Mouse (Mus musculus) hindbrain, embryonic 11.5 days (tissue): ENCODE results near the gene Cpne5. TPM values are rescaled to one million over a fixed set of nuclear protein-coding genes. Genes with fewer than 3 reads are reported as not detected.

Source experiments
- ATAC-seq: fragments of 200-750 bp; cut with Nextera tagmentation; 2 replicates; pipeline ENCODE4 v1.8.0; 2017; ENCODE audit warnings: mild to moderate bottlenecking, moderate TSS enrichment, moderate library complexity; ENCODE audit not compliant: low FRiP score
- DNase-seq: peaks from one replicate; pipeline ENCODE4 v3.0.0-alpha.2; 2015; ENCODE audit warnings: low spot score
- H3K27ac ChIP-seq: fragments of 300-500 bp; sonication (generic); 2 replicates; pipeline ENCODE4 v1.5.1; 2014; ENCODE audit warnings: mild to moderate bottlenecking, low read depth, low read length
- H3K27me3 ChIP-seq: fragments of 300-500 bp; sonication (generic); 2 replicates; pipeline ENCODE4 v1.6.1; 2014; ENCODE audit warnings: mild to moderate bottlenecking, low read length, moderate library complexity, mixed read lengths; ENCODE audit not compliant: control insufficient read depth, insufficient read depth
- H3K36me3 ChIP-seq: fragments of 300-500 bp; sonication (generic); 2 replicates; pipeline ENCODE4 v1.6.1; 2014; ENCODE audit warnings: mild to moderate bottlenecking, low read length, moderate library complexity, mixed read lengths; ENCODE audit not compliant: control insufficient read depth, insufficient read depth
- H3K4me1 ChIP-seq: fragments of 300-500 bp; sonication (generic); replicated peaks from 2 replicates; pipeline ENCODE4 v1.6.1; 2014; ENCODE audit warnings: low read length, mixed read lengths; ENCODE audit not compliant: control insufficient read depth, insufficient read depth
- H3K4me2 ChIP-seq: fragments of 300-500 bp; sonication (generic); replicated peaks from 2 replicates; pipeline ENCODE4 v1.6.1; 2014; ENCODE audit warnings: mild to moderate bottlenecking, low read depth, low read length
- H3K4me3 ChIP-seq: fragments of 300-500 bp; sonication (generic); 2 replicates; pipeline ENCODE4 v1.5.1; 2014; ENCODE audit warnings: low read depth, low read length
- H3K9ac ChIP-seq: fragments of 300-500 bp; sonication (generic); 2 replicates; pipeline ENCODE4 v1.6.1; 2014; ENCODE audit warnings: low read depth, low read length
- H3K9me3 ChIP-seq: fragments of 300-500 bp; sonication (generic); 2 replicates; pipeline ENCODE4 v1.6.1; 2016; ENCODE audit warnings: low read length; ENCODE audit not compliant: control insufficient read depth
- WGBS: fragments of 180-500 bp; shearing (Covaris S2); extraction: QIAGEN DNeasy Blood & Tissue Kit; methylation state at CpG from one replicate; pipeline ENCODE4 v1.1.7; 2014; 5-methylcytosine and 5-hydroxymethylcytosine counted together
- polyA plus RNA-seq: library from polyadenylated mRNA; unstranded; fragments of >200 nt; fragmentation: Nextera tagmentation; extraction: Ambion mirVana; gene quantifications from 2 replicates; pipeline ENCODE4 v1.2.1, GENCODE M21; 2014

Gene Cpne5
- polyA plus RNA-seq, 1 experiment from 2014 or later = 3.7 TPM

DNA sequence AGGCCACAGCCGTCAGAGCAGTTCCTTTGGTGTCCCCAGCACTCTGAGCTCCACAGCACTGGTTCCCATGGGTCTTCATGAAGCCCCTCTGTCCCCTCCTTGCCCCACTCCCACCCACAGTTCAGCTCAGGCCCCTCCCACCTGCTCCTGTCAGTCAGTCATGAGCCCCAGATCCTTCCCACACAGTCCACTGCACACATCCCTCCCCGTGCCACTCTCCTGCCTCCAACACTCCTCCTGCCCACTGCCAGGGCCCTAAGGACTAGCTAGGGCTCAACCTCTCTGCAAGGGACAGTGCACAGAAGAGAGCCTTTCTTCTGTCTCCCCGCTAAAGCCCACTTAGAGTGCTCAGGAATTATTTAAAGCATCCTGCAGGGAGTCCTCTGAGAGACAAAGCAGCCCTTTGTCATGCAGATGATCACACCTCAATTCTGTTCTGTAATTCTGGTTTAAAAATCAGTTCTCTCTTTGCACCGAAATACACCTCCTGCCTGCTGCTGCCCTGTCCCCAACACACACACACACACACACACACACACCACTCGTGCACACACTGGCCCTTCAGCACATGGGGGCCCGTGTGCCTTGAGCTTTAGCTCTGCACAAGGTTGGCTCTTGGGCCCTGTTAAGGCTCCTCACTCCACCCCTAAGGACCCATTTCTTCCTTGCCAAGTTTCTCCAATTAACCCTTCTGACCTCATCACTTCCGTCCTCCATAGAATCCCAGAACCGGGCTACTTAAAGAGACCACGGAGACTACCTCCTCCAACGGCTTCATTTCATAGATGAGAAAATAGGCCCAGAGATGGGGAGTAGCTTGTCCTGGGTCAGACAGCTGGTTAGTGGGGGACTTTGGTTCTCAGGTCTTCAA, 50.7 kb downstream of the Cpne5 start:
- ATAC-seq = no peak
- no peaks in the 10 kb centered on the region for H3K9me3 ChIP-seq
- no peak for DNase-seq
- H3K4me3 ChIP-seq = no peak overlapping the region
- no peaks in the 10 kb centered on the region for H3K36me3 ChIP-seq
- no peak overlapping the region for H3K27ac ChIP-seq
- 0 out of 2 replicates have a peak overlapping the region, but pooled peaks have one; percentile 11 for H3K9ac ChIP-seq
- 21% methylated on average over 10 of the region's 10 CpGs for WGBS
- H3K27me3 ChIP-seq = no peaks in the 10 kb centered on the region
- H3K4me1 ChIP-seq = peaks cover 7% of the 10 kb centered on the region; the same call in 1 of the 2 replicates
- no peak overlapping the region for H3K4me2 ChIP-seq

- 0 out of 2 replicates have a peak overlapping the region, but pooled peaks have one; percentile 24 for H3K27ac ChIP-seq
Observed at GRCm38 (mm10) chr17:29185376-29186046, 52.5 kb downstream of the Cpne5 start.

GRCm38 (mm10) chr17:29183162-29183561, 54.8 kb downstream of the Cpne5 start:
- Histone ChIP-seq H3K27me3 (no peaks in the 10 kb centered on the region), H3K4me1 (peaks cover 7% of the 10 kb centered on the region; the same call in 1 of the 2 replicates)
- WGBS = 70% methylated on average over 11 of the region's 11 CpGs

More at GRCm38 (mm10) chr17:29185376-29186046, 52.5 kb downstream of the Cpne5 start:
- WGBS = 27% methylated on average over 6 of the region's 7 CpGs
- DNase-seq (no peak), ATAC-seq (no peak)
- H3K36me3 ChIP-seq = no peaks in the 10 kb centered on the region
- H3K9ac ChIP-seq = no peak overlapping the region
- H3K27me3 ChIP-seq = no peaks in the 10 kb centered on the region
- no peak overlapping the region for H3K4me2 ChIP-seq
- H3K4me3 ChIP-seq = no peak overlapping the region
- peaks cover 7% of the 10 kb centered on the region; the same call in 1 of the 2 replicates for H3K4me1 ChIP-seq
- no peaks in the 10 kb centered on the region for H3K9me3 ChIP-seq

DNA sequence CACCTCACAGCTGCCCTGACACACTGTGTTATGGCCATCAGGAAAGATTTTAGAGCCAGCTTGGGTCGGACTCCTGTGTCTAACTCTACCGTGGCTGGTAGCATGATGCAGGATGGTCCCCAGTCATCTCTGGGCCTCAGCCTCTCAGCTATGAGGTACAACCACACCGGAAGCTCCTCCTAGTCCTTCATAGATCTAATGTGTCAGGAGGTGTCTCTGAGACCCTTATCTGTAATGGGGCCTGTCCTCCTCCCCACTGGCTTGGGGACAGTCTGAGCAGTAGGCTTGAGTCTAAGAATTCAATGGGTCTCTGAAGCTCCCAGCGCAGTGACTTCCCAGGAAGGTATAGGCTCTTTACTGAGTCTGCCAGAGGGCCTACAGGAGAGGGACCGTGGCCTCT, 56.2 kb downstream of the Cpne5 start:
- Histone ChIP-seq H3K9me3 (no peaks in the 10 kb centered on the region), H3K4me2 (no peak overlapping the region), H3K27me3 (no peaks in the 10 kb centered on the region), H3K36me3 (no peaks in the 10 kb centered on the region), H3K4me1 (0 out of 2 replicates have a peak, but pooled peaks cover 8% of the 10 kb centered on the region), H3K27ac (no peak overlapping the region), H3K9ac (no peak overlapping the region), H3K4me3 (no peak overlapping the region)
- DNase-seq (no peak), ATAC-seq (no peak)
- 93% methylated on average over 5 of the region's 5 CpGs for WGBS

More at GRCm38 (mm10) chr17:29183162-29183561, 54.8 kb downstream of the Cpne5 start:
- ATAC-seq = no peak
- no peak overlapping the region for H3K4me3 ChIP-seq
- H3K27ac ChIP-seq = no peak overlapping the region
- H3K4me2 ChIP-seq = no peak overlapping the region
- H3K9me3 ChIP-seq = no peaks in the 10 kb centered on the region
- no peak overlapping the region for H3K9ac ChIP-seq
- no peak for DNase-seq
- no peaks in the 10 kb centered on the region for H3K36me3 ChIP-seq

DNA sequence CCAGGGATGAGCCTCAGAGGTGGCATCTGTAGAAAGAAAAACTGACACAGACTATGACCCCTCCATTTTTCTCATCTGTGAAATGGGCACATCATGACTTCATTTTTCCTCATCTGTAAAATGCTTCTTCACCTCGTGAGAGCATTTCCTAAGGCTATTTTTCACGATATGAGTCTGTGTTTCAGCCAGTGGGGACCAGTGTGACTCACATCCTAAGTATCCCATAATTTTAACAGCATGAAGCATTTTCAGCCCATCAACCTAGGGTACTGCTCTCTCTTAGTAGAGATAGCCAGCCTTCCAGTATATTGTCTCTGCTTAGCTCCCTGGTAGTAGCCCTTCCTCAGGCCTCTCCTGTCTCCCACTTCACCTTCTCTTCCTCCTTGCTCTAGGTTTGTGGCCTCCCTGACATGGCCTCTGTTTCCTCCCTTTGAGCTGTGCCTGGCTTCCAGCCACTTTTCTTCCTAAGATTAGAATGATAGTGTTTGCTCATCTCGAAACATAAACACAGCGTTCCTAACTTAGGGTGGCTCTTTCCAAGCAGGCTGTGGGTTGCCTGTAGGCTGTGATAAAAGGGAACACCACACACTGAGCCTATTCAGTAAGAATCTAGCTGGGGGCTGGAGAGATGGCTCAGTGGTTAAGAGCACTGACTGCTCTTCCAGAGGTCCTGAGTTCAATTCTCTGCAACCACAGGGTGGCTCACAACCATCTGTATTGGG, 57.4 kb downstream of the Cpne5 start:
- WGBS = 87% methylated on average over 4 of the region's 4 CpGs
- no peak for ATAC-seq
- Histone ChIP-seq H3K4me3 (no peak overlapping the region), H3K4me1 (0 out of 2 replicates have a peak, but pooled peaks cover 6% of the 10 kb centered on the region), H3K27ac (no peak overlapping the region), H3K9me3 (no peaks in the 10 kb centered on the region), H3K36me3 (no peaks in the 10 kb centered on the region), H3K9ac (no peak overlapping the region), H3K27me3 (no peaks in the 10 kb centered on the region), H3K4me2 (no peak overlapping the region)
- DNase-seq = no peak

GRCm38 (mm10) chr17:29179917-29180316, 58.0 kb downstream of the Cpne5 start:
- Histone ChIP-seq H3K9ac (no peak overlapping the region), H3K4me3 (no peak overlapping the region), H3K27ac (no peak overlapping the region), H3K27me3 (no peaks in the 10 kb centered on the region), H3K9me3 (no peaks in the 10 kb centered on the region), H3K36me3 (no peaks in the 10 kb centered on the region), H3K4me2 (no peak overlapping the region), H3K4me1 (0 out of 2 replicates have a peak, but pooled peaks cover 4% of the 10 kb centered on the region)
- no peak for ATAC-seq
- no peak for DNase-seq
- WGBS = 81% methylated on average over 6 of the region's 6 CpGs

DNA sequence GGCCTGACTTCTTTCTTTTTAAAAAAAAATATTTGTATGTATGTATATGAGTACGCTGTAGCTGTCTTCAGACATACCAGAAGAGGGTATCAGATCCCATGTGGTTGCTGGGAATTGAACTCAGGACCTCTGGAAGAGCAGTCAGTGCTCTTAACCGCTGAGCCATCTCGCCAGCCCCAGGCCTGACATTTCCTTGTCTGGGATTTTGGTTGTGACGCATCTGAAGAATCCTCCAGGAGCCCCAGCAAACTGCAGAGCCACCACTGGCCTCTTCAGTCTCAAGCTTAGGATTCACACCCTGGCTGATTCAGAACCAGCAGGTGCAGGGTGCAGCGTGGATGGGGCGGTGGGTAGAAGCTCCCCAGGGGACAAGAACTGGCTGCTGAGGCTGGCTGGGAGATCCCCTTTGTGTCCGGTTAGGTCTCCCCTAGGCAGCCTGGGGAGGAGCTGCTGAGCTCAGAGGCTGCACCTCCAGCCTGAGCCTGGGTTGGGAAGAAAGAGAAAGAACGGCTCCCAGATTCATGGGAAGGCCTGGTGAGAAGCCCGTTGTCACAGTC, 59.4 kb downstream of the Cpne5 start:
- ATAC-seq (no peak), DNase-seq (no peak)
- H3K4me3 ChIP-seq = no peak overlapping the region
- no peak overlapping the region for H3K27ac ChIP-seq
- 0 out of 2 replicates have a peak, but pooled peaks cover 4% of the 10 kb centered on the region for H3K4me1 ChIP-seq
- no peaks in the 10 kb centered on the region for H3K9me3 ChIP-seq
- no peak overlapping the region for H3K9ac ChIP-seq
- WGBS = 64% methylated on average over 9 of the region's 9 CpGs
- H3K36me3 ChIP-seq = no peaks in the 10 kb centered on the region
- H3K27me3 ChIP-seq = no peaks in the 10 kb centered on the region
- H3K4me2 ChIP-seq = no peak overlapping the region
